Mouse (Mus musculus) frontal cortex, postnatal 10 days (tissue): ENCODE measurements around the gene Ier5.

Experiments
- DNase-seq, 2 experiments: peaks; one replicate each; pipeline ENCODE4 v3.0.0; 2022; ENCODE audit warnings: low spot score in 2 of 2, mixed read lengths in 1 of 2

Ier5 gene

DNA sequence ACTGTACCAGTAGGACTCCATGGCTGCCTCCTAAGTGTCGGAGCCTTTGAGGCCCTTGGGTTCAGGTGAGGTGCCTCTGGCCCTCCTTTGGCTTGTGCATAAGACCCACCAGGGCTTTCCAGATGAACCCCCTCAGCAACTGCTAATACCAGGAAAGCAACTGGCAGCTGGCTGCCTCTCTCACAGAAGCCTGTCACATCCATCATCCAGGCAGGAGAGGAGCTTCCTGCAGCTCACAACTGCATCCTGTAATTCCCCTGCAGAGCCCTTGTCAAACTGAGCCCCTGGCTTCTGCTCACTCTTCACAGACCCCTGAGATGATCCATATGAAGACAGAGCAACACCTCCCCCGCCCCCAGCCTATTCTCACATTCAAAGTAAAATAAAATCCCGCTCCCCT, 21.8 kb downstream of the Ier5 start:
- DNase-seq, result no peak

DNA sequence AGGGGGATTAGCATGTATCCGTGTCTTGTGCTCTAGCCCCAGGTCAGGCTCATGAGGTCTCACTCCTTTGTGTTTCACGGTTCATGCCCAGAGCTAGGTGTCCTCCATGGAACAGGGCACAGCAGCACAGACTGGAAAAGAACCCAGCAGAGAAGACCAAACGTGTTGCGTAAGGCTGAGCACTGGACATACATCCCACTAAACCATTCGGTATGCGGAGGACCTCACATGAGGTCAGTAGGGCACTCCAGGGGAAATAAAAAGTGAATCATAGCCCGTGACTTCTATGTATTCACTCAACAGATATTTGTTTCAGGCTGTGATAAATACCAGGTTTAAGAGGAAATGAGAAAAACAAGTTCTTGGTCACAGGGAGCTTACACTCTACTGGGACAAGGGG, 23.6 kb downstream of the Ier5 start:
- DNase-seq, result no peak

DNA sequence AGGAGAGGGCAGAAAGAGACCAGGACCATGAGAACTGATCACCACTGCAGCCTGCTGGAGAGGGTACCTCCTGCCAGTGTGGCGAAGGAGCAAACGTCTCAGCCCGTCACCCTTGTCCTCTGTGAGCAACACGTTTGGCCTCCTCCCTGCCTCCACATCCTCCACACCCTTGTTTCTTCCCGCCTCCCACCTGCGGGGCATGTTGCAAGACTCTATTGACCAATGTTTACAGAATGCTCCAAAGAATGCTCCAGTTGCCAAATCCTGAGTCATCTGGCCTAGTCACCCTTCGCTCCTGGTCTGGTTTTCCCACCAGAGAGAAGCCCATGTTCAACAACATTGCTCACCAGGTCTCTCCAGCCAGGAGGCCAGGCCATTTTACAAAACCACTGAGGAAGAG, 24.6 kb downstream of the Ier5 start:
- no peak for DNase-seq

DNA sequence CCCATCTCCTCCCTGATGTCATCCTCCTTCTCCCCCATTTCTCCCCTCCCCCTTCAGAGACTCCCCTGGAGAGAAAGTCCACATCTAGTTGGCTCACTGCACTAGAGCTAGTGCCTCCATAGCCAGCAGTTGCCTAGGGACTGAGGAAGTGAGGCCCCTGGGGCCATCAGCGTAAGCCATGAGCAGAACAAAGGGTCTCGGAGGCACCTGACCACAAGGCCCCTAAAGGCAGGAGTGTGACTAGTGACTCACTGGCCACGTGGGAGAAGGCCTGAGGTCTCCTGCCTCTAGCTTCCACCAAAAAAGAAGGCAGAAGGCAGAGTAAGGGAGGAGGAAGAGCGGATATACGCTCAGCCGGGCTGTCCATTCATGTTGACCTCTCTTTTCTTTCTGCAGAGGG, 25.5 kb downstream of the Ier5 start:
- no peak for DNase-seq

DNA sequence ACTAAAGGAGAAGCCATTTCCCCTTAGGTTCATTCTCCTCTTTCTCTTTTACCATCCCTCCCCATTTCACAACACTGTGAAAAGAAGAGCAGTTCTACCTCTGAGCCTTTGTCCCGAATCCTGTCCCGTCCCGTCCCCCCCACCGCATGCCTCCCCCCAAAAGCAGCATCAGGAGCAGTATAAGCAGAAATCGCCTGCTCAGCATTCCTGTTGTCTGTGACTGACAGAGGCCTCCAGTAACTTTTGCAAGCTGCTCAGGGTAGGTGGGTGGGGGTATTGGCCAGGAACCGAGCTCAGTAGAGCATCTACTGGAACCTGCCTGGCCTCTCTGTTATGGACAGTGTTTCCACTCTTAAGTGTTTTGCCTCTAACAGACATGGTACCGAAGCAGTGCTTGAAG, 26.3 kb downstream of the Ier5 start:
- DNase-seq, result no peak

DNA sequence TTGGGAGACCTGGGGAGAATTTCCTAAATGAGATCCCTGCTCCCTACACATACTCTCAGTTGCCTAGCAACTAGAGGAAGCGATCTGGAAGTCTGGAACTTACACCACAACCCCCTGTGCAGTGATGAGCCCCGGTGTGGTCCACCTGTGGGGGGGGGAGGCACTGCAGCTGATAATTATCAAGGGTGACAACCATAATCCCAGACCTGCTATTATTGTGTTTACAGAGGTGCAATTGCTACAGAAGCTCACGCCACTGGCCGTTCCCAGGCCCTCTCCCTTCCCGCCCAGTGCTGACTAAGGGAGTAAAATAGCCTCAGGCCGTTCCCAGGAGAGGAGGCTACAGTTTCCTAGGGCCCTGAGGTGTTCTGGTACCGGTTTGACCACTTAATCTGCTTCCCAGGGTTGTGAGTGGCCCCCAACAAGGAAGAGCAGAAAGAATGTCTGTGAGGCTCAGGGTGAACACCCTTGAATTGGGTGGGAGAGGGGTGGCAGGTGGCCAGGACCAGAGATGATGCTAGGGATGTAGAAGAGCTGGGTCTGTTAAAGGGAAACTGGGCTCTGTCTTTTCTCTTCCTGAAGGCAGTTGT, 28.1 kb downstream of the Ier5 start:
- no peak for DNase-seq

DNA sequence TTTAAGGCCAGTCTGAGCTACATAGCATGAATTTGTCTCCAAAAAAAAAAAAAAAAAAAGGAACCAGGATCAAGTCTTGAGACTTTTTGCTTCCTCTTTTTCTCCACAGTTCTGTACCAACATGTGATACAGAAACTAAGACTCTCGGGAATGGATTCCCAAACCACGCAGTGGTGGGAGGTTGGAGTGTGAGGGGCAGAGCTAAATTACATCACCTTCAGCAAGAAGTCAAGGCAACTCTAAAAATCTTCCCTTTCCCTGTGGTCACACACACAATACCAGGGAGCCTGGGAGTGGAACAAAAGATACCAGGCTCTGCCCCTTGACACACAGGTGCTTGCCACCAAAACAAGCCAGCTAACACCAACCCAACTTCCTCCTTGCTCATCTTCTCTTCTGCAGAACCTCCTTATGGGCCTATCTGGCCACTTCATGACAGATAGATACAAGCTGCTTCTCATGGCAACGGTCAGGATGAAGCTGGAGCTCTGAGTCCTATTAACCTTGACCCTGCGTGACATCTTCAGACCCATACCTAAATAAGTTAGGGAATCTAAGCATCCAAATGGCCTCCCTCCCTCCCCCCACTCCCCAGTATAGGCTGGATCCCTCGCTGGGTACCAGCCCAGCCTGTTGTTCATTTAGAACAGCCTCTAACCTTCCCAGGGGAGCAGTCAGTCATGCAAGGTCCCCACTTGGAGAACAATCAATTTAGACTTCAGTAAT, 28.7 kb downstream of the Ier5 start:
- no peak for DNase-seq

DNA sequence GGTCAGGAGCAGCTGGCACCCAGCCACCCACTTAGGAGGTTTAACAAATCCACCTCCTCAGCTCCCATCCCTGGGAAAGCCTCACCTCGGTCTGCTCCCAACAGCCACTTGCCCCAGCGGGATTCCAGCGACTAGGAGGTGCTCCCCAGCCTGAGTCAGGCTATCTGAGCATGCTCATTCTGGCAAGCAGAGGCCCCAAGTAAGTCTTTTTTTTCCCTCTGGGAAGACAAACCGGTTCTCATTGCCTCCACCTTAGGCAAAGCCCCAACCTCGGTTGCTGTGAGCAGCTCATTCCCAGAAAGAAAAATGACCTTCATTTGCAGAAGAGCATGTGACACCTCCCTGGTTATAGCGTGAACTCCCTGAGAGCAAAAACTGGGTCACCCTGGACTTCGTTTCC, 29.7 kb downstream of the Ier5 start:
- DNase-seq, result no peak

DNA sequence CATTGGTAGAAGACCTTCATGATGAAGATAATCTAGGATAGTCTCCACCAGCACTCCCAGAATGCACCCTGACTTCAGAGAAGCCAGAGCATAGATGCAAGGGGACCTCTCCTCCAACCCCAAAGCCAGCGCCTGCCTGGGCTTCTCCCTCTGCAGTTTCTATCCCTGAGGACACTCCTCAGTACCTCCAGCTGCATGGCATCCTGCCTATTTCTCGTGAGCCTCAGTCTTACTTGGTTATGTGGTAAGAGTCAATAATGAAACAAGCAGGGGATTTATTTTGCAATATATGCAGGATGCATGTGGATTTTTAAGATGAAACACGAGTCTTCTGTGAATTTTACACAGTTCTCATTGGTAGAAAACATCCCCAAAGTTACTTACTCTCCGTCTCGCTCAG, 33.2 kb downstream of the Ier5 start:
- no peak for DNase-seq

DNA sequence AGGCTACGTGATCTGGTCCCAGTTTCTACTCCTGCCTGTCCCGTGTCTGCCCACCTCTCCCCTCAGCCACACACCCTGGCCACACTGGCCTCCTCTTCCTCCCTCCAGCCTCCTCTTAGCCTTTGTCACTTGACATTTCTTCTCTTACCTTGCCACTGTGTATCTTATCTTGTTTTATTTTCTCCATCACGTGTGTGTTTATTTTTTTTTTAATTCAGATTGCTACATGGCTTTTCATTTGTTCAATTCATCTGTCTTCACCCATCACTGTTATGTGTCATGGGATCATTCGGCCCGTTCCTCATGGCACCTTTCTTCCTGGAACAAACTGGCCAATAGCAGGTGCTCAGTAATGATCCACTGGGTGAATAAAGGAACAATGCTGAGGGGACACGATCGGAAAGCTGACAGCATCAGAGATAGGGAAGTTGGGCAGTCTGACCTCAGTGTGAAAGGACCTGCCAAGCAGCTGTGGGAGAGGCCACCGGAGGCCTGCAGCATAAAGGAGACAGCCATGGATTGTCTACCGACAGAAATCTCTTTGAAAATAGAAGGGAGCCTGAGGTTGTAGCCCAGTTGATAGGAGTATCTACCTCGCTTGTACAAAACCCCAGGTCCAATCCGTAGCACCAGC, 34.3 kb downstream of the Ier5 start:
- no peak for DNase-seq

DNA sequence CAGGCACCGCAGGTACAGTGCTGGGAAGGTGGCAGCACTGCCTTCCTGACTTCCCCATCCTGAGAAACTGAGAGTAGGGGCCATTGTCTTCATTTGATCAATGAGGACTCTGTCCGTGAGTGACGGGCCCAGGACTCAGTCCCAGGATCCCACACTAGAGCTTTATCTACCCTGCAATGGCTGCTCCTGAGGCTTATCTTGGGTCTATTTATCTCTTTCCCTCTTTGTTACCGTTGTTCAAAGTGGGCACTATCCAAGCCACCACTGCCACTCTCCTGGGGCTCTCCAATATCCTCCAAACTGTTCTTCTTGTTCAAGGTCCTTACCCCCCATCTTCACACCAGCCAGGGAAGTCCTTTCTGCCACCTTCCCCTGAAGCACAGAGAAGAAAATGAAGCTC, 34.8 kb downstream of the Ier5 start:
- no peak for DNase-seq

DNA sequence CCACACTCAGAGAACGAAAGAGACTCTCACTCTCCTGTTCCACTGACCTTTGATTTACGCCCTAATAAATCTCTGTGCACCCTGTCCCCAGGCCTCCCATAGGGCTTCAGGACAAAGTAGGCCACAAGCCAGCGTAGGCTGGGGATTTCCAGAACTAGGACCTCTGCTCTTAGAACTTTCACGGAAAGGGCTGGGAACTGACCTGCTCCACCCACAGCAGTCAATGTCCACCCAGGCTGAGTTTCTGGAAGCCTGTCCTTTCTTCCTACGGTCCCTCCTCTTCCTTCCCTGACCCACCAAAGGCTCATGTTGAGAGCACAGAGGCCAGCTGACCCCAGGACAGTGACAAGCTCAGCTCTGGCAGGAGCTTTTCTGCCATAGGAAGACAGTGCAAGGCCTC, 35.3 kb downstream of the Ier5 start:
- no peak for DNase-seq

DNA sequence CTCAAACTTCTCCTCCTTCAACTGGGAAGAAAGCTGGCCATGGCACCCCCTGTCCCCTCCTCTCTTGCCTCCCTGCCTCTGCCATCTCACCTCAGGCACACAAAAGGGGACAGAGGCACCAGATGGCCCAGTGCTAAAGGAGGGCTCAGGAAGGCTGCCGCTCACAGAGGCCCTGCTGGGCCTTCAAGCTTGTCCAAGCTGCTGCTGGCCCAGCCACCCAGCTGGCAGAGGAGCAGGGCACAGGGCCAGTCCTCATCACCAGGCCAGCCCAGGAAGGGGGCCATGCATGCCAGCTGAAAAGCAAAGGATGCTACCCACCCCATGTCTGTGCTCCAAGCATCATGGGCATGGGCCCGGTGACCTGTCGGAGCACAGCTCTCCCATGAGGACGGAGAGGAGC, 36.5 kb downstream of the Ier5 start:
- no peak for DNase-seq

DNA sequence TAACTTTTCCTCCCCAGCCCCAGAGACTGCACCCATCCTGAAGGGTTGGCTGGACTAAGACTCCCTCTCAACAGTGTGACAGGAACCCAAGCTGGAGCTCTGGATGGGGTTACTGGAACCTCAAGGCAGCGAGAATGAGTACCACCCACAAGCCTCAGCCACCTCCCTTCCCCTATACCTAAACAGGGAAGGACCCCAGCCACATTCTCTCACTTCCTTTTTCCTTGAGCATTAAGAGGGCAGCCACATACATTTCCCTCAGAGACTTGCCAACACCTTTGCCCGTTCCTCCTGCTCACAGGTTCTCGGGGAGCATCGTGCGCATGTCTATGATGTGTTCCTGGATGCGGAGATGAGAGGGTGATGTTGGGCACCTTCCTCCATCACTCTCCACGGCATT, 37.4 kb downstream of the Ier5 start:
- DNase-seq, result no peak

DNA sequence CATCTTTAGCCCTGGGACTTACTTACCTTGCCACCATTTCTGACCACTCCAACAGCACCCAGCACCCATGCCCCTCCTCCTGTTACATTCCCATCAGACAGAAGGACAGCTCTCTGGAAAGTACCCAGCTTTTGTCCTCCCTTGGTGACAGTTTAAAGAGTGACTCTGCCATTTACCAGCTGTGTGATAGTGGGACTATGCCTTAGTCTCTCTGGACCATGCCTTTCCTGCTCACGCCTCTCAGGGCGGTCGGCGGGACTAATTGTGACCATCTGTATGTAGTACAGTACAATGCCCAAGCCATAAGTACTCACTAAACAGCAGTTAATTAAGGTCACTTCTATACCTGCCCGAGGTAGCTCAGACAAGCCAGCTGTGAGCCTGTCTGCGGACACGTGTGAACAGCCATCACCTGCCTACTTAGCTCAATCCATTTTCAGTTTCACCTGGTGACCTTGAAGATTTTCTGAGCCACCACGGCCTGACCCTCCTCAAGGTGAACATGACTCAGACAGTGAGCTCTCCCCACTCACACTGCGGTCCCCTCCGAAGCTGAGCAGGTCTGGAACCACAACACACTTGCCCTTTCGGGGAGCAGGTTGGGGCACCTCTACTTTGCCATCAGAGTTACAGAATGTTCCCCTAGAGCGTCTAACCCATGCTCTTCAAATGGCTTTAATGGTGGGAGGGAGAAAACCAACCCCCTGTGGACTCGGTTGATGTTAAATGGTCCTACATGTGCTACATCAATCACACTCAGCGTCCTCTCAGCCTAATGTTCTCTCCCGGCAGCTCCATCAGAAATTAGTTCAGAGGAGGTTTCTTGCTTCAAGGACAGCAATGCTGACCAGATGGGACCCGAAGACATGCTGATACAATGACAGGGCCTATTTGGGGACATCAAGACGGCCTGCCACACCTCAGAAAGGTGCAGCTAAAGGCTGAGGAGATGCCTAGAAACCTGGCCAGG, 38.3 kb downstream of the Ier5 start:
- DNase-seq, result no peak

DNA sequence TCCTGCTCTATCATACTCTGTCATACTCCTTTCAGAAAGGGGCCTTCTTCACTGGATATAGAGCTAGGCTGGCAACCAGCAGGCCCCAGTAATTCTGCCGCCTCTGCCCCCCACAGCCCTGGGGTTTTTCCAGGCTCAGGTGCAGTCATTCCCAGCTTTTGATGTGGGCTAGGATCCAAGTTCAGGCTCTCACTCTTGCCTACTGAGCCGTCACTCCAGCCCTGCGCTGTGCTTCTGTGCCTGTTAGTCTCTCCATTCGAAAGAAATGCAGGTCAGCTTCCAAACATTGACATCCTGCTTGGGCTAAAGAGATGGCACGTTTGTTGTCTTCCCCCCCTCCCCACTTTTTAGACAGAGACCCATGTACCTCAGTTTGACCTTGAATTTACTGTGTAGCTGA, 39.2 kb downstream of the Ier5 start:
- no peak for DNase-seq

DNA sequence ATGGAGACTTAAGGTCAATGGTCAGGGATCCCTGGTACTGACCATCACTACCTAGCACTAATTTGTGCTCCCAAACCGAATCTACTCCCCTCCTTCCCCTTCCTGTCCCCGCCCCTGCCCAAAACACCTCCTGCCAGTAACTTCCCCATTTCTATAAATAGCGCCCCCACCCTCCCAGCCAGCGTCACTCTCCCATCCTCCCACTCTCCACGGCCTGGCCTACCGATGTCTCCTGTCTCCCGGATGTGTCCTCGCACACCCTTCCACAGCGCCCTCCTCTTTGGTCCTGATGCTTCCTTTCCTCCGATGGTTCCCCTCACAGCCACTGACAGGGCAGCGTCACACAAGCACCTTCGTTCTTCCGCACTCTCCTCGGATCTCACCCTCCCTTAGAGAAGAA, 39.9 kb downstream of the Ier5 start:
- DNase-seq, result peak in 1 of 2 experiments; percentile 46

DNA sequence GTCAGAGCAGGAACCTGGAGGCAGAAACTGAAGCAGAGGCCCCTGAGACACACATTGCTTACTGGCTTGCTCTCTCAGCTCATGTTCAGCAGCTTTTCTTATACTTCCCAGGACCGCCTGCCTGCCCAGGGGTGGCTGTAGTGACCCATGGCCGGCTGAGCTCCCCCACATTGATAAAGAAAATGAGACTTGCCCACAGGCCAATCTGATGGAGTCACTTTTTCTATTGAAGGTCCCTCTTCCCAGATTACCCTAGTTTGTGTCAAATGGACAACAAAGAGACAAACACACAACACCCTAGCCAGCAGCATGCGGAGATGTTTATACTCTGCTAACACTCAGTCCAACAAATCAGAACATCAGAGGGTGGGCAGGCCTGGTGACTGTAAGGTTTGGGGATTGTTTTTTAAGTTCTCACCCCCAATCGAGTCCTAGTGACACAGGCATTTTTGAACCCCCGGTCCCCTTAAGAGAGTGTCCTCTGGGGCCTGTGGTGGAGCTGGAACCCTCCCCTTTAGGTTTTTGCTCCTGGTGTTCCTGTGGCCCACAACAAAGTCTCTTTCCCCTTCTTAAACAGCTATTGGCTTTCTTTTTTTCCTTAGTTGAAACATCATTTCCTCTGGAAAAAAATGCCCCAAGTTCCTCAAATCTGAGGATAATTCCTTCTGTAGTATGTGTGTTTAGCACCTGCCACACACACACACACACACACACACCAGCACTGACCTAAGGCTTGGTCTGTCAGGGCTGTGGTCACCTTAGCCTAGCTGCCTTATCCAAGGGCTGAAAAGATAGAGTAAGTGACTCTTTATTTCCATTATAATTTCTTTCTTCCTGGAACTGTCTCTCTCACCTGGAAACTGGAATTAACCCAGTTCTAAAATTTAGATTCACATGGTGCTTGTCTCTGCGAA, 41.1 kb downstream of the Ier5 start:
- no peak for DNase-seq

DNA sequence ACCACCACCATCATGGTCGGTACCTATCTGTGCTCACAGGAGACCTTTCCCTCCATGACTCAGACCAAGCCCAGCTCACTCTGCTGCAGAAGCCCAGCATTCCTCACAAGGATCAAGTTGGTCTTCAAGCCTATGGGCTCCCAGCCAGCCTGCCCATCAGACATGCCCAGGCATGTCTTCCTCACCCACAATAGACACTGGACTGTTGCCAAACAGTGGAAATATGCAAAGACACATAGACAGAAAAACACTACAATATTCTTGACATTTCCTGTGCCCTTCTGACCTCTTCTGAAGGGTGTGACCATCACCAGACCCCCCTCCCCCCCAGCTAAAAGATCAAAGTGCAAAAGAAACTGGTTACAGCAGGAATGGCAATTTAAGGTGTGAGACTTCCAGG, 43.3 kb downstream of the Ier5 start:
- DNase-seq, result no peak

DNA sequence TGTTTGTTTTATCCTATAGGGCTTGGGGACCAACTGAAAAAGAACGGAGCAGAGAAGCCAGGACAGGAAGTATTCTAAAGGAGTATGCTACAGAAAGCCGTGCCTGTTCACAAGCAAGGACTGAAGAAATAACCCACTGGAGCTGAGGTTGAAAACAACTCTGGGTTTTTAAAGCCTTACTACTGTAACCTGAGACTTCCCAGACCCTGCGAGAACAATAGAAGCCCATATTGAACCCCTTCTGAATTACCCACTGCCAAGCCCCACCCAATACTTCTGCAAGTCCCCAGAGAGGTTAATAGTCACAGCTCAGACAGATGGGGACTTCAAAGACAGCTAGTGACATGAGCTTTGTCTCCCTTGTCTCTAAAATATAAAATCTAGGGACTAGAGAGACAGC, 44.4 kb downstream of the Ier5 start:
- DNase-seq, result no peak

DNA sequence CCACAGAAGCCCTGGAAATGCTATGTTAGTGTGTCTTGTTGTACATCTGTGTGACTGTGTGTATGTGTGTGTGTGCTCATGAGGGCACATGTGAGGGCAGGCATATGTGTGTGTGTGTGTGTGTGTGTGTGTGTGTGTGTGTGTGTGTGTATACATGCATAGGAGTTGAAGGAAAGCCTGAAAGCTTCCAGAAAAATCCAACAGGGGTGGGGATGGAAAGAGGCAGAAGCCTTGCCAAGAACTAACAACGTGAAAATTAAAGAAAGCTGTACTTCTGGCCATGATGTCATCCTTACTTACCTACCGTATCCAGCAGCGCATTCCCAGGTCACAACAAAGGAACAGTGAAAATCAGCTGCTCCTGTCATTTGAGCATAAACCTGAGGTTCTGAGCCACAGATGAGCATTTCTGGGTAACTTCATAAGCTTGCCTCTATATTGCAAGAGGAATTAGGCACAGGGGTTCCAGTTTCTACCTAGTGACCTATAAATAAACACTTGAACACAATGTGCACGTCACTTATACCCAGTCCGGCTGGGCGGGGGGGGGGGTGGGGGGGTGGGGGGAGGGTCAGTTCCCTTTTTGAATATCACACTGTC, 45.0 kb downstream of the Ier5 start:
- no peak for DNase-seq
